Mouse (Mus musculus) neutrophil, adult 5-6 weeks (primary cell): ENCODE data around the gene Arhgef10l. TPM values are rescaled to one million over a fixed set of nuclear protein-coding genes. Genes with fewer than 3 reads are reported as not detected.

ENCODE experiments used
- ATAC-seq: fragments of 151-379, 151-347 bp; 2 replicates; pipeline ENCODE4 v1.8.0; 2017; ENCODE audit warnings: mild to moderate bottlenecking, moderate TSS enrichment; ENCODE audit not compliant: insufficient number of reproducible peaks, poor library complexity, low FRiP score, severe bottlenecking; ENCODE audit errors: extremely low read depth
- total RNA-seq: library from RNA; stranded (forward); fragments of 200-1000 nt; gene quantifications from 2 replicates; pipeline ENCODE4 v1.2.3, GENCODE M21; 2017

Gene Arhgef10l
- total RNA-seq, 1 experiment from 2014 or later = 4.2 TPM

DNA sequence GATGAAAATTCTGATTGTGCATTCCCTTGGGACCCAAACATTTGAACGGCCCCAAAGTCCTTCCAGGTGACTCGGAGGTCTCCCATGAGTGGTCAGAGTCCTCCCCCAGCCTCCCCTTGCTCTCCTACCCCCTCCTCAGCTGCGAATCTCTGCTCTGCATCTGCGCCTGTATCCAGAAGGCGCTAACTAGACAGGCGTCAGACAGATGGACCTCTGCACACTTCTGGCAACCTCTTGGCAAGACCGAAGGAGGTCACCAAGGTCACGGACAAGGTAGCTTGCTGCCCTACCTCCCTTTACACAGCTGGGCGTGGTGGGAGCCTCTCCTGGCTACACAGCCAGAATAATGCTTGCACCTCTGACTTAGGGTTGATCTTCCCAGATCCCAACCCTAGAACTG lies 25.1 kb downstream of the Arhgef10l start:
- no peak for ATAC-seq

- ATAC-seq = no peak
These were observed 25.6 kb downstream of the Arhgef10l start for GRCm38 (mm10) chr4:140640242-140640523.

DNA sequence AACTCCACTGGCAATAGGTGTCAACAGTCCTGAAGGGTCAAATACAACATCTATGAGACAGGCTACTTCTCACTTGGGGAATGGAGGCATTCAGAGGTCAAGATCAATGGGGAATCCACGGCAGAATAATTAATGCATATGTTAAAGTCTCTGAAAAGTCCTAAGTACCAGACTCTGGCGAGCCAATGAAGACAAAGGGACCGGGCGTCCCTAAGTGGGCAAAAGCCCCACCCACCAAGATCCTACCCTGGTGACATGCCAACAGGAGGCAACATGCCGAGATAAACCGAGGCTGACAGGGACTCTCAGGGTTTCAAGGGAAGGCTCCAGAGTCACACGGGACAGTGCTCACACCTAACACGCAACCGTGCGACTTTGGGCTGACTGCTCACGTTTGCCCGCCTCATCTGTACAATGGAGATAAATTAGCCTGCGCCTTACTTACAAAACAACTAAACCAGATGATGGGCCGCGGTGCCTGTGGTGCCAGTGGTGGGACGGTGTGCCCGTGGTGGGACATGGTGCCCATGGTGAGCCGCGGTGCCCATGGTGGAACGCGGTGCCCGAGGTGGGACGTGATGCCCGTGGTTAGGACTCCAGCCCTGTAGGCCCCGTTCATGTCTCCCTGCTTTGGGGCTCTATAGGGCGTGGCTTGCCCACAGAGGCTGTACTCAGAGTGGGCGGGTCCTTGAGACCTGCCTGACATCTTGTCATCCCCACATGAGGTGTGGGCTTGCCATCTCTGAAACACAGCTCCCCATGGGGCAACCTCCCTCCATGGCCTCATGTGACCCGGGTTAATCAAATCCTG lies 26.2 kb downstream of the Arhgef10l start:
- no peak for ATAC-seq

GRCm38 (mm10) chr4:140638591-140638990 lies 27.2 kb downstream of the Arhgef10l start:
- no peak for ATAC-seq

DNA sequence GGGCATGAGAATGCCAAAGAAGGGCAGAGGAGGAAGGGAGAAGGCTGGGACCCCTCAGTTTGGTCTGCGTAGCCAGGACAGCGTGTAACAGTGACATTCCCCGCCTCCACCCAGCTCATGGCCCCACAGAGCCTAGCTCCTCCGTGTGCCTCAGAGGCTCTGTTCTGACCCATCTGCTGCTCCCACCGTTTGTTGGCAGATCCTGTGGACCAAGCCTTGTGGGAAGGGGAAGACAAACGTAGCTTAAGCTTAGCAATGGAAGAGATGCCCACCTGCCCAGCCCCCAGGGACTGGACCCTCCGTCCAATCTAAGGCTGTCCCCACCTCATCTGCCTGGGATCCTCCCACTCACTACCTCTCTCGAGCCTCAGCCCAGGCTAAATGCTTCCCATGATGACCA lies 28.5 kb downstream of the Arhgef10l start:
- no peak for ATAC-seq

DNA sequence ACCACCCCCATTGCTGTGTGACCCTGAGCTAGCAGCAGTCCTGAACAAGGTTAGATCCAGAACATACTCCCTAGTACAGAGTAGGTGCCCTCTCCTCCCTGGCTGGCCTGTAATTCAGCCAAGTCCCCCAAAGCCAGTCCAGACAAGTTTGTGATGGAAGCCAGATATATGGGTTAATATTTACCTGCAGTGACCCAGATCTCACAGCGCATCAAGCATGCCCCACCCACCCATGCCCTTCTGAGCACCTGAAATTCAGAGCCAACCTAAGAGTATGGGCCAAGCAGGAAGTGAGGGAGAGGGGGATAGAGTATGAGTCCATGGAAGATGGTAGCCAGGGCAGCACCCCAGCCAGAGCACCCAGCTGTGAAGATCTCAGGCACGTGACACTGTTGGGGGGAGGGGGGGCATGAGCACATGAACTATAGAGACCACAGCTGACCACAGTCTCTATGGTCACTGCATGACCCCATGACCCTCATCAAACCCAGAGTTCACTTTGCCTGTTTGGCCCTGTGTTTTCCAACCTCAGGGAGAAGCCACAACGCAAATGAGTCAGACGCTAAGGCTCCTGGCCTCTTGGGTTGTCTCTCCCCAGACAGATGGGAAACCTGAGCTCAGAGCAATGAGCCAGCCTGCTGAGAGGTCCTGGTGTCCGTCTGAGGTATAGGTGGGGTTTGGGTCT lies 29.4 kb downstream of the Arhgef10l start:
- ATAC-seq = no peak

DNA sequence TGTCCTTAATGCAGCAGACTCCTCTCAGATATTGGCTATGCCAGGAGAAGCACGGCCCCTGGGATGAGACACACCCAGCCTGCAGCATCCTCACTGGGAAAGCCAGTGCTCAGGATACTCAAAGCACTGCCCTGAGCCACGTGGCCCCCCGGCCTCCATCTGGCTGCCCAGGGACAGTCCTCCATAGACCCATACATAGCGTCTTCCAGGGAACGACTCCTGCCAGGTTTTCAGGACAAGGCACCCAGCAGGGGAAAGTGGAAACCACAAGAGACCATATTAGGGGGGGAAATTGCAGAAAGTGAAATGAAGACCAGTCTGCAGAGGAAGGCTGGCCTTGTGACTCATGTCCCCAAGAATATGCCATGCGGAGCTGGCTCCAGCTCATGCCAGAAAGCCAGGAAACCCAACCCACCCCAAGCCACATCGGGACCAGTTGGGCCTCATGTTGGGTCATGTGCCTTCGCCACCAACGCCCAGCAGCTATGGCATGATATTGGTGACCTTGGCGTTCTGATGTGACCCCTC lies 30.9 kb downstream of the Arhgef10l start:
- ATAC-seq = no peak

- no peak for ATAC-seq
These were observed 34.4 kb downstream of the Arhgef10l start for GRCm38 (mm10) chr4:140631276-140631849.

DNA sequence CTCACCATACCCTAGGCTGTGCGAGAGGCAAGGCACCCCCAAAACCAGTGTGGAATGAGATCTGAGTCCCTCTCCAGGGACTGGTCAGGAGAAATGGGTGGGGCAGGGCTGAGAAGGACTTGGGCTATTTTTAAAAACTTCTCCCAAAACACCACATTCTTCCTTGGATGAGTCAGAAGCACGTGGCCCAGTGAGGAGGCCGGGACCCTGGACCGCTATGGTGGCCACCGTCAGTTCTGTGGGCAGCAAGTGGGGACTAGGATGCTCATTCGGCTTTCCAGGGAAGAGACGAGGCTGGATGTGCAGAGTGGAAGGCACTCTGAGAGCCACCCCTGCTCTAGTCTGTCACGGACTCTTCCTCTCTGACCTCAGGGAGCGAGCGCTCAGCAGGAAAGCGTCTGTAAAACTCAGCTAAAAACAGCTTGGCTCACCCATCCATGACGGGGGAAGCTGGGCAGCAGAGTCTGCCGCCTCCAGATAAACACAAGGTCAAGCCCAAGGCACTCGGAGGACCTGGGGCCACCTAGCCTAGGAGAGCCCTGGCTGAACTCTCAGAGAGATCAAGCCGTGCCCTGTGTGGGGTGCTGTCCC lies 35.1 kb downstream of the Arhgef10l start:
- ATAC-seq = no peak

DNA sequence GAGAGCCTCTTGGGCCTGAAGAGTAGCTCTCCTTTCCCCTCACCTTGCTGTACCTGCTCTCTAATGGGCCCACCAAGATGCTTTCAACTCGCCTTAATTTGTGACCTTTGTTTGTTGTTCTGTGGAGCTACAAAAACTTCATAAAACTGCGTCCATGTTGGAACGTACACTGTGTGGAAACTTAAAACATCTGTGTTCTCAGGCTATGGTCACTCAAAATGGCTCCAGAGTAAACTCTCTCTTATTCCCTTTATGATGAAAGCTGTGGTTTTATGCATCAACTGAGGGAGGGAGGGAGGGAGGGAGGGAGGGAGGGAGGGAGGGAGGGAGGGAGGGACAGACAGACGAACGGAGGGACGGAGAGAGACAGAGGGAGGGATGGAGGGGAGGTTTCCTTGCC lies 35.7 kb downstream of the Arhgef10l start:
- no peak for ATAC-seq

DNA sequence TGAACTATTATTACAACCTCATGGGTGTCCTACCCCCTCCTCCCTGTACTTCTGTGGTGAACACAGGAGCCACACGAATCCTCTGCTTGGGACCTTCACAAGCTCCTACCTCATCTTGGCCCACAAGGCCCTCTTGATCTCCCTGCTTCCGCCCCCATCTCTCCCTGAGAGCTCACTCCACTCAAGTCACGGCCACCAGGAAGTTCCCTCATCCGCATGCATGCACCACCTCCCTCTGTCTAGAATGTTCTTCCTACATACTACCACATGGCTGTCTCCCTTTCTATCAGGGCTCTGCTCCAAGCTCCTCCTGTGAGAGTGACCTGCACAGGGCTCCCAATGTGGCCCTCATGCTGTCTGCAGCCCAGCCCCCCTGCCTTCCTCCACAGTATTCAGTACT lies 36.8 kb downstream of the Arhgef10l start:
- no peak for ATAC-seq

- no peak for ATAC-seq
These were observed 37.3 kb downstream of the Arhgef10l start for GRCm38 (mm10) chr4:140628412-140628943.

- ATAC-seq = no peak
These were observed 39.9 kb downstream of the Arhgef10l start for GRCm38 (mm10) chr4:140625651-140626525.

DNA sequence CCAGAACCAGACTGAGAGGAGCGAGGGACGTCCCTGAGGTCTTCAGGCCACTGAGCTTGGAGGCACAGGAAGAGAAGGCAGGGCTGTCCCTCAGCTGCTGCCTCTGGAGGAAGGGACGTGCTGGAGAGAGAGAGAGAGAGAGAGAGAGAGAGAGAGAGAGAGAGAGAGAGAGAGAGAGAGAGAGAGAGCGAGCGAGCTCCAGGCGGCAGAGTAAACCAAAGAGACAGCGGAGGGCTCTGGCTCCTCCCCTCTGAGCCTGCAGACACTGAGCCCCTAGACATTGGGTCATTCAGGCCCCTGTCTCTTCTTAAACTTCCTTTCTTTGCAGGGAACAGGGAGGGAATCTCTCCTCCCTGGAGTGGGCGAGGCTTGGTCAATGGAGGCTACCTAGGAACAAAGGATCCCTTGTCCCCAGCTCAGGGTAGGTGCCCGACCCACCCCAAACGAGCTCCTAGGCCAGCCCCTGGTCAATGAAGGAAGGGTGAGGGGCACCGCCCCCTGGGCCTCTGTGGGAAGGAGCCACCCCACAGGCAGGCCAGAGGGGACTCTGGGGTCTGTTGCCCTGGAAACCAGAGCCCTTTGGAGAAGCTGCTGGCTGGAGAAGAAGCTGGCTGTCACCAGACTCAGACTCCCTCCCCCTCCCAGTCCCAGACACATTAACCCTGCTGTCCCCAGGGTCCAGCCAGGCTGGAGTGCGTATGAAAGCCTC lies 41.2 kb downstream of the Arhgef10l start:
- ATAC-seq = no peak

DNA sequence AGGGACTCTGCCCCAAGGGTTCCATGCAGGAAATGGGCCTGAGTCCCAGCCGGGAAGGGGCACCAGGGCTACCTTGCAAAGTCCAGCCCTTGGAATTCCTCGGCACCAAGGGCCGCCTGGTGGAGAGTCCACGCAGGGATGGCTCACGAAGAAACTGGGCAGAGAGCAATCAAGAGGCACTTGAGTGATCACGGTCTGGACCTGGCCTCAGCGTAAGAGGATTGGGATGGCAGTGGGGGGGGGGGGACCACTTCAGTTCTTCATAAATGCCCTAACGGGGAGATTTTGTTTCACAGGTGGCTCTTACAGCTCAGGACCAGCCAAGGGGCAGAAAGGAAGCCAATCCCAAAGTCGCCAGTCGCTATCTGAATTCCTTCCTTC lies 41.7 kb downstream of the Arhgef10l start:
- ATAC-seq = no peak

GRCm38 (mm10) chr4:140622819-140623218 lies 43.0 kb downstream of the Arhgef10l start:
- ATAC-seq = no peak

GRCm38 (mm10) chr4:140620496-140620895 lies 45.3 kb downstream of the Arhgef10l start:
- no peak for ATAC-seq
